Mouse (Mus musculus) c-Kit-positive CD71-positive TER-119-positive erythroid progenitor cells, embryonic 14.5 days (primary cell): Measurements from ENCODE around the gene Actl11.

Experiments
- DNase-seq: peaks from one replicate; pipeline ENCODE4 v3.0.0-alpha.2; 2013; ENCODE audit warnings: low spot score

The Actl11 gene

GRCm38 (mm10) chr9:107928169-107928568, at the start of gene Actl11:
Actl11 (plus strand) TSS chr9:107928469.
- DNase-seq: no peak

GRCm38 (mm10) chr9:107880411-107880810, 47.9 kb upstream of the Actl11 start:
- DNase-seq: no peak

GRCm38 (mm10) chr9:107887804-107888266, 40.4 kb upstream of the Actl11 start, which contains the start of gene Mon1a:
Mon1a (plus strand) TSS chr9:107888151.
- DNase-seq: peak; percentile 72

GRCm38 (mm10) chr9:107888267-107888850, 39.9 kb upstream of the Actl11 start:
- DNase-seq: no peak

- no peak for DNase-seq
Observed at GRCm38 (mm10) chr9:107890260-107890659, 38.0 kb upstream of the Actl11 start.

- DNase-seq: no peak
Observed at GRCm38 (mm10) chr9:107891023-107891422, 37.2 kb upstream of the Actl11 start.

GRCm38 (mm10) chr9:107898563-107898962, 29.7 kb upstream of the Actl11 start:
- DNase-seq: no peak

GRCm38 (mm10) chr9:107899855-107900254, 28.4 kb upstream of the Actl11 start:
- no peak for DNase-seq

- peak; percentile 44 for DNase-seq
Observed at GRCm38 (mm10) chr9:107900840-107901626, 27.2 kb upstream of the Actl11 start.

GRCm38 (mm10) chr9:107901627-107901914, 26.7 kb upstream of the Actl11 start:
- DNase-seq: no peak

- DNase-seq: peak; percentile 83
Observed at GRCm38 (mm10) chr9:107904726-107905125, 23.5 kb upstream of the Actl11 start.

- DNase-seq: peak; percentile 65
Observed at GRCm38 (mm10) chr9:107906252-107906966, 21.9 kb upstream of the Actl11 start, which contains the start of gene Mst1r. Mst1r (plus strand) TSS chr9:107906873.

- no peak for DNase-seq
Observed at GRCm38 (mm10) chr9:107906967-107907800, 21.1 kb upstream of the Actl11 start.

- no peak for DNase-seq
Observed at GRCm38 (mm10) chr9:107907801-107908120, 20.5 kb upstream of the Actl11 start.

- DNase-seq: no peak
Observed at GRCm38 (mm10) chr9:107908410-107909158, 19.7 kb upstream of the Actl11 start.

- DNase-seq: no peak
Observed at GRCm38 (mm10) chr9:107910025-107910769, 18.1 kb upstream of the Actl11 start.

- no peak for DNase-seq
Observed at GRCm38 (mm10) chr9:107914764-107915420, 13.4 kb upstream of the Actl11 start.

- DNase-seq: no peak
Observed at GRCm38 (mm10) chr9:107917895-107918608, 10.2 kb upstream of the Actl11 start.

GRCm38 (mm10) chr9:107918884-107919283, 9.4 kb upstream of the Actl11 start:
- no peak for DNase-seq
